Mouse (Mus musculus): ENCODE results near the gene Tbc1d22a.

DNA sequence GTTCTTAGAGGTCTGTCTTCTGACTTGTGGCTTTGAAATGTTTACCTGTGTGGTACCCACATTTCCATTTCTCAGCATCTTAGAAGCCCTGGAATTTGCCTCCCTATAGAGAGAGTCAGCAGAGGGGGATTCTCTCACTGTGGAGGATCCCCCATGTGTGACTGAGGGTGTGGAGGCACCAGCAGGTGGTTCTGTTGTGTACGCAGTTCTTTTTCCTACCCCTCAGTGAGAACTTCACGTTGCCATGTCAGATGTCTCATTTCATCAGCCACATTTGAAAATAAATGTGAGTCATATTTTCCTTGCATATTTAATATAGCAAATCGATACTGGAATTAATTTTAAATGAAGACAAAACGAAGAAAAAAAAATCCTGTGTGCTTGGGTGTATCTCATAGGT is 7.1 kb downstream of the Tbc1d22a start:
- TF ChIP-seq CTCF (IDR thresholded peaks at IDR 0.05; ENCODE audit: control insufficient read depth, insufficient read depth, low read length), result no peak
- TF ChIP-seq POLR2A (IDR thresholded peaks at IDR 0.05; ENCODE audit: borderline replicate concordance, control insufficient read depth, low read depth, low read length), result no peak

All from bone marrow, adult 2 months (tissue).